Mouse (Mus musculus) kidney, adult 2 months (tissue): ENCODE measurements at regions not wholly inside any gene's neighbourhood (a gene's known extent, or its start where the extent isn't known, plus 50 kb on each side); places are given as distances from the start of the nearest gene placed in this dataset.

ENCODE experiments used
- DNase-seq: peaks from one replicate; pipeline ENCODE4 v3.0.0; 2021
- H3K27ac ChIP-seq: fragments of 200-500 bp; 2 replicates; pipeline ENCODE4 v1.5.1; 2012; ENCODE audit warnings: low read depth, low read length, control low read depth, inconsistent platforms; ENCODE audit not compliant: insufficient read depth
- H3K27me3 ChIP-seq: fragments of 200-500 bp; replicated peaks from 2 replicates; pipeline ENCODE4 v1.6.1; 2012; ENCODE audit warnings: mild to moderate bottlenecking, moderate library complexity, low read length, inconsistent platforms; ENCODE audit not compliant: control insufficient read depth, insufficient read depth
- H3K36me3 ChIP-seq: fragments of 200-500 bp; 2 replicates; pipeline ENCODE4 v1.6.1; 2012; ENCODE audit warnings: mild to moderate bottlenecking, moderate library complexity, low read length, inconsistent platforms; ENCODE audit not compliant: control insufficient read depth, insufficient read depth
- H3K4me1 ChIP-seq: fragments of 200-500 bp; 2 replicates; pipeline ENCODE4 v1.6.1; 2011; ENCODE audit warnings: low read length; ENCODE audit not compliant: control insufficient read depth, insufficient read depth
- H3K4me3 ChIP-seq: fragments of 200-500 bp; 2 replicates; pipeline ENCODE4 v1.5.1; 2011; ENCODE audit warnings: mild to moderate bottlenecking, low read depth, low read length, control low read depth; ENCODE audit not compliant: insufficient read depth
- CTCF ChIP-seq: fragments of 200-500 bp; conservative IDR thresholded peaks from 2 replicates; pipeline ENCODE4 v1.5.1; 2011; ENCODE audit warnings: low read depth, mild to moderate bottlenecking, control low read depth, low read length, moderate library complexity, mixed read lengths; ENCODE audit not compliant: insufficient read depth, insufficient read length
- POLR2A ChIP-seq: fragments of 200-500 bp; IDR thresholded peaks from one replicate; pipeline ENCODE4 v1.6.1; 2011; ENCODE audit warnings: low read depth, low read length, control low read depth
- WGBS: fragments of 180-500 bp; shearing (Covaris S2); methylation state at CpG from one replicate; pipeline ENCODE4 v1.1.7; 2018; 5-methylcytosine and 5-hydroxymethylcytosine counted together

- 86% methylated on average over 5 of the region's 5 CpGs for WGBS
- DNase-seq: no peak
- no peaks in the 10 kb centered on the region for H3K36me3 ChIP-seq
- no peaks in the 10 kb centered on the region for H3K27me3 ChIP-seq
- TF ChIP-seq CTCF (no peak), POLR2A (no peak)
- H3K27ac ChIP-seq: no peak overlapping the region
- no peaks in the 10 kb centered on the region for H3K4me1 ChIP-seq
- H3K4me3 ChIP-seq: no peak overlapping the region
These were observed 179.9 kb downstream of the Fgf10 start for GRCm38 (mm10) chr13:118849541-118849940.

GRCm38 (mm10) chr13:118850708-118851107 lies 181.1 kb downstream of the Fgf10 start:
- TF ChIP-seq CTCF: no peak
- TF ChIP-seq POLR2A: no peak
- Histone ChIP-seq H3K27me3 (no peaks in the 10 kb centered on the region), H3K4me1 (no peaks in the 10 kb centered on the region), H3K36me3 (no peaks in the 10 kb centered on the region), H3K4me3 (no peak overlapping the region), H3K27ac (no peak overlapping the region)
- no peak for DNase-seq
- WGBS: 84% methylated on average over 8 of the region's 8 CpGs

- Histone ChIP-seq H3K4me3 (no peak overlapping the region), H3K36me3 (no peaks in the 10 kb centered on the region), H3K27ac (no peak overlapping the region), H3K27me3 (no peaks in the 10 kb centered on the region), H3K4me1 (no peaks in the 10 kb centered on the region)
- DNase-seq: no peak
- TF ChIP-seq POLR2A (no peak), CTCF (no peak)
- WGBS: 74% methylated on average over 9 of the region's 9 CpGs
These were observed 216.8 kb downstream of the Fgf10 start for GRCm38 (mm10) chr13:118886339-118886810.

- Histone ChIP-seq H3K4me3 (no peak overlapping the region), H3K27me3 (no peaks in the 10 kb centered on the region), H3K36me3 (no peaks in the 10 kb centered on the region), H3K27ac (no peak overlapping the region), H3K4me1 (no peaks in the 10 kb centered on the region)
- no peak for DNase-seq
- TF ChIP-seq CTCF (no peak), POLR2A (no peak)
- WGBS: 84% methylated on average over 4 of the region's 4 CpGs
These were observed 225.5 kb downstream of the Fgf10 start for GRCm38 (mm10) chr13:118895079-118895478.

- no peaks in the 10 kb centered on the region for H3K4me1 ChIP-seq
- no peak for TF ChIP-seq CTCF
- H3K27ac ChIP-seq: no peak overlapping the region
- no peak for DNase-seq
- H3K36me3 ChIP-seq: no peaks in the 10 kb centered on the region
- H3K4me3 ChIP-seq: no peak overlapping the region
- no peaks in the 10 kb centered on the region for H3K27me3 ChIP-seq
- 89% methylated on average over 2 of the region's 2 CpGs for WGBS
These were observed 232.4 kb downstream of the Fgf10 start for GRCm38 (mm10) chr13:118901950-118902349.

- H3K4me1 ChIP-seq: no peaks in the 10 kb centered on the region
- no peaks in the 10 kb centered on the region for H3K27me3 ChIP-seq
- TF ChIP-seq CTCF: no peak
- TF ChIP-seq POLR2A: no peak
- H3K27ac ChIP-seq: no peak overlapping the region
- no peak for DNase-seq
- H3K36me3 ChIP-seq: no peaks in the 10 kb centered on the region
- H3K4me3 ChIP-seq: no peak overlapping the region
- WGBS: 83% methylated on average over 2 of the region's 2 CpGs
These were observed 240.8 kb downstream of the Fgf10 start for GRCm38 (mm10) chr13:118910351-118910750.

- TF ChIP-seq POLR2A (no peak), CTCF (no peak)
- no peaks in the 10 kb centered on the region for H3K27me3 ChIP-seq
- no peaks in the 10 kb centered on the region for H3K4me1 ChIP-seq
- no peak for DNase-seq
- no peaks in the 10 kb centered on the region for H3K36me3 ChIP-seq
- no peak overlapping the region for H3K4me3 ChIP-seq
- 62% methylated on average over 3 of the region's 3 CpGs for WGBS
- H3K27ac ChIP-seq: no peak overlapping the region
These were observed 271.2 kb downstream of the Fgf10 start for GRCm38 (mm10) chr13:118940786-118941185.

- no peaks in the 10 kb centered on the region for H3K4me1 ChIP-seq
- TF ChIP-seq POLR2A (no peak), CTCF (no peak)
- DNase-seq: no peak
- no peaks in the 10 kb centered on the region for H3K27me3 ChIP-seq
- 54% methylated on average over 3 of the region's 3 CpGs for WGBS
- H3K27ac ChIP-seq: no peak overlapping the region
- H3K4me3 ChIP-seq: no peak overlapping the region
- no peaks in the 10 kb centered on the region for H3K36me3 ChIP-seq
These were observed 296.6 kb downstream of the Fgf10 start for GRCm38 (mm10) chr13:118966120-118966676.
